Mouse (Mus musculus) midbrain, embryonic 15.5 days (tissue): ENCODE results near the gene Zfp560. TPM values are rescaled to one million over a fixed set of nuclear protein-coding genes. Genes with fewer than 3 reads are reported as not detected.
"Not testable (repeated sequence)": the region's sequence is repeated elsewhere in the genome, so short reads cannot be mapped to it uniquely, and the experiment has no call there.

ENCODE experiments used
- ATAC-seq: fragments of 200-750 bp; cut with Nextera tagmentation; replicated peaks from 2 replicates; pipeline ENCODE4 v1.8.0; 2017; ENCODE audit warnings: moderate TSS enrichment
- H3K27ac ChIP-seq: fragments of 300-500 bp; sonication (generic); 2 replicates; pipeline ENCODE4 v1.5.1; 2015; ENCODE audit warnings: mild to moderate bottlenecking, inconsistent platforms
- H3K27me3 ChIP-seq: fragments of 300-500 bp; sonication (generic); replicated peaks from 2 replicates; pipeline ENCODE4 v1.6.1; 2015; ENCODE audit warnings: inconsistent platforms
- H3K36me3 ChIP-seq: fragments of 300-500 bp; sonication (generic); replicated peaks from 2 replicates; pipeline ENCODE4 v1.6.1; 2015; ENCODE audit warnings: inconsistent platforms
- H3K4me1 ChIP-seq: fragments of 300-500 bp; sonication (generic); 2 replicates; pipeline ENCODE4 v1.6.1; 2015; ENCODE audit warnings: inconsistent platforms
- H3K4me2 ChIP-seq: fragments of 300-500 bp; sonication (generic); 2 replicates; pipeline ENCODE4 v1.6.1; 2015; ENCODE audit warnings: inconsistent platforms, mild to moderate bottlenecking, moderate library complexity
- H3K4me3 ChIP-seq: fragments of 300-500 bp; sonication (generic); 2 replicates; pipeline ENCODE4 v1.5.1; 2015; ENCODE audit warnings: mild to moderate bottlenecking, inconsistent platforms
- H3K9ac ChIP-seq: fragments of 300-500 bp; sonication (generic); 2 replicates; pipeline ENCODE4 v1.6.1; 2015; ENCODE audit warnings: mild to moderate bottlenecking, inconsistent platforms
- H3K9me3 ChIP-seq: fragments of 300-500 bp; sonication (generic); 2 replicates; pipeline ENCODE4 v1.6.1; 2016; ENCODE audit warnings: inconsistent platforms
- WGBS: fragments of 180-500 bp; shearing (Covaris S2); methylation state at CpG from one replicate; pipeline ENCODE4 v1.1.7; 2015; ENCODE audit warnings: mixed read lengths; 5-methylcytosine and 5-hydroxymethylcytosine counted together
- polyA plus RNA-seq: library from polyadenylated mRNA; unstranded; fragments of >200 nt; fragmentation: Nextera tagmentation; extraction: Ambion mirVana; gene quantifications from 2 replicates; pipeline ENCODE4 v1.2.1, GENCODE M21; 2015

The Zfp560 gene
- polyA plus RNA-seq, result 33.4 and 39.4 TPM in 2 replicates

- no peaks in the 10 kb centered on the region for H3K27me3 ChIP-seq
- peak within 1 kb of the TSS; percentile 85 for H3K27ac ChIP-seq
- H3K9ac ChIP-seq, result peak within 1 kb of the TSS; percentile 86
- 5% methylated on average over 40 of the region's 40 CpGs for WGBS
- peaks cover 14% of the 10 kb centered on the region for H3K4me1 ChIP-seq
- no peaks in the 10 kb centered on the region for H3K36me3 ChIP-seq
- peak; percentile 99 for ATAC-seq
- no peaks in the 10 kb centered on the region; the same call in 1 of the 2 replicates for H3K9me3 ChIP-seq
- H3K4me3 ChIP-seq, result peak within 1 kb of the TSS; percentile 75
- peak within 1 kb of the TSS; percentile 85 for H3K4me2 ChIP-seq
Observed at GRCm38 (mm10) chr9:20384532-20385342, at the start of gene Zfp560. Zfp560 (minus strand) TSS chr9:20385177.

GRCm38 (mm10) chr9:20430004-20430403 is 45.0 kb upstream of the Zfp560 start:
- no peak overlapping the region for H3K4me3 ChIP-seq
- no peak overlapping the region for H3K4me2 ChIP-seq
- H3K9me3 ChIP-seq, result no peaks in the 10 kb centered on the region
- no peaks in the 10 kb centered on the region for H3K4me1 ChIP-seq
- no peaks in the 10 kb centered on the region for H3K27me3 ChIP-seq
- no peak overlapping the region for H3K27ac ChIP-seq
- no peak overlapping the region for H3K9ac ChIP-seq
- 93% methylated on average over 3 of the region's 3 CpGs for WGBS
- 0 out of 2 replicates have a peak, but pooled peaks cover 4% of the 10 kb centered on the region for H3K36me3 ChIP-seq
- no peak for ATAC-seq

- Histone ChIP-seq H3K4me3 (no peak overlapping the region), H3K4me1 (no peaks in the 10 kb centered on the region), H3K27ac (no peak overlapping the region), H3K36me3 (no peaks in the 10 kb centered on the region), H3K4me2 (no peak overlapping the region), H3K9ac (no peak overlapping the region), H3K9me3 (no peaks in the 10 kb centered on the region), H3K27me3 (no peaks in the 10 kb centered on the region)
- 30% methylated on average over 1 of the region's 1 CpGs for WGBS
- ATAC-seq, result no peak
Observed at GRCm38 (mm10) chr9:20411460-20411859, 26.5 kb upstream of the Zfp560 start.

- H3K4me2 ChIP-seq, result no peak overlapping the region
- WGBS, result 84% methylated on average over 2 of the region's 2 CpGs
- H3K4me3 ChIP-seq, result no peak overlapping the region
- no peak for ATAC-seq
- H3K4me1 ChIP-seq, result no peaks in the 10 kb centered on the region
- no peaks in the 10 kb centered on the region for H3K9me3 ChIP-seq
- no peaks in the 10 kb centered on the region for H3K27me3 ChIP-seq
- H3K36me3 ChIP-seq, result no peaks in the 10 kb centered on the region
- H3K9ac ChIP-seq, result no peak overlapping the region
- no peak overlapping the region for H3K27ac ChIP-seq
Observed at GRCm38 (mm10) chr9:20409319-20409718, 24.3 kb upstream of the Zfp560 start.

- Histone ChIP-seq H3K27ac (peak overlapping the region; percentile 85), H3K4me3 (peak overlapping the region; percentile 75), H3K9ac (peak overlapping the region; percentile 86), H3K27me3 (no peaks in the 10 kb centered on the region), H3K4me2 (peak overlapping the region; percentile 85), H3K36me3 (no peaks in the 10 kb centered on the region), H3K9me3 (no peaks in the 10 kb centered on the region; the same call in 1 of the 2 replicates), H3K4me1 (peaks cover 14% of the 10 kb centered on the region)
- WGBS, result 20% methylated on average over 16 of the region's 16 CpGs
- ATAC-seq, result peak; percentile 81; the same call in 1 of the 2 replicates
Observed at GRCm38 (mm10) chr9:20385343-20385703, 346 bp upstream of the Zfp560 start.

GRCm38 (mm10) chr9:20383659-20384058 is 1.3 kb downstream of the Zfp560 start:
- WGBS, result 95% methylated on average over 7 of the region's 7 CpGs
- peak overlapping the region; percentile 85 for H3K4me2 ChIP-seq
- H3K36me3 ChIP-seq, result no peaks in the 10 kb centered on the region
- ATAC-seq, result no peak
- peak overlapping the region; percentile 75 for H3K4me3 ChIP-seq
- no peaks in the 10 kb centered on the region; the same call in 1 of the 2 replicates for H3K9me3 ChIP-seq
- no peaks in the 10 kb centered on the region for H3K27me3 ChIP-seq
- no peak overlapping the region for H3K27ac ChIP-seq
- H3K4me1 ChIP-seq, result peaks cover 14% of the 10 kb centered on the region
- peak overlapping the region; percentile 86 for H3K9ac ChIP-seq

- H3K9ac ChIP-seq, result no peak overlapping the region
- 94% methylated on average over 1 of the region's 1 CpGs for WGBS
Observed at GRCm38 (mm10) chr9:20374712-20375111, 10.3 kb downstream of the Zfp560 start.

GRCm38 (mm10) chr9:20367311-20367710 is 17.7 kb downstream of the Zfp560 start:
- Histone ChIP-seq H3K9ac (no peak overlapping the region), H3K27me3 (no peaks in the 10 kb centered on the region), H3K4me2 (no peak overlapping the region), H3K27ac (no peak overlapping the region), H3K36me3 (peaks cover 10% of the 10 kb centered on the region), H3K4me1 (no peaks in the 10 kb centered on the region), H3K4me3 (no peak overlapping the region), H3K9me3 (peaks cover 17% of the 10 kb centered on the region)
- no peak for ATAC-seq
- 92% methylated on average over 2 of the region's 2 CpGs for WGBS

More at GRCm38 (mm10) chr9:20374712-20375111, 10.3 kb downstream of the Zfp560 start:
- no peak for ATAC-seq
- peaks cover 5% of the 10 kb centered on the region; the same call in 1 of the 2 replicates for H3K9me3 ChIP-seq
- H3K4me3 ChIP-seq, result no peak overlapping the region
- no peaks in the 10 kb centered on the region for H3K4me1 ChIP-seq
- H3K27me3 ChIP-seq, result no peaks in the 10 kb centered on the region
- H3K4me2 ChIP-seq, result no peak overlapping the region
- no peaks in the 10 kb centered on the region for H3K36me3 ChIP-seq
- H3K27ac ChIP-seq, result no peak overlapping the region

- Histone ChIP-seq H3K4me2 (no peak overlapping the region), H3K4me1 (no peaks in the 10 kb centered on the region), H3K4me3 (no peak overlapping the region), H3K27me3 (no peaks in the 10 kb centered on the region), H3K9ac (no peak overlapping the region), H3K36me3 (peaks cover 35% of the 10 kb centered on the region), H3K27ac (no peak overlapping the region), H3K9me3 (0 out of 2 replicates have a peak, but pooled peaks cover 5% of the 10 kb centered on the region)
- WGBS, result 89% methylated on average over 4 of the region's 4 CpGs
- no peak for ATAC-seq
Observed at GRCm38 (mm10) chr9:20348501-20348900, 36.5 kb downstream of the Zfp560 start.

- Histone ChIP-seq H3K9me3 (no peaks in the 10 kb centered on the region), H3K27ac (no peak within 1 kb of the TSS), H3K4me2 (no peak within 1 kb of the TSS), H3K4me1 (no peaks in the 10 kb centered on the region), H3K27me3 (no peaks in the 10 kb centered on the region), H3K36me3 (no peaks in the 10 kb centered on the region), H3K9ac (no peak within 1 kb of the TSS), H3K4me3 (no peak within 1 kb of the TSS)
- no peak for ATAC-seq
Observed at GRCm38 (mm10) chr9:20335994-20336393, 49.0 kb downstream of the Zfp560 start, which contains the start of gene Olfr18. Olfr18 (minus strand) TSS chr9:20336094.

- Histone ChIP-seq H3K4me2 (no peak within 1 kb of the TSS), H3K36me3 (no peaks in the 10 kb centered on the region), H3K27ac (no peak within 1 kb of the TSS), H3K4me1 (no peaks in the 10 kb centered on the region), H3K9me3 (no peaks in the 10 kb centered on the region; the same call in 1 of the 2 replicates), H3K9ac (no peak within 1 kb of the TSS), H3K27me3 (no peaks in the 10 kb centered on the region), H3K4me3 (no peak within 1 kb of the TSS)
- 90% methylated on average over 1 of the region's 1 CpGs for WGBS
- ATAC-seq, result no peak
Observed at GRCm38 (mm10) chr9:20298232-20298631, 86.7 kb downstream of the Zfp560 start, which contains the start of gene Olfr873. Olfr873 (plus strand) TSS chr9:20298532.

GRCm38 (mm10) chr9:20295562-20295961 is 89.4 kb downstream of the Zfp560 start:
- not testable (repeated sequence) for H3K4me1 ChIP-seq
- 84% methylated on average over 5 of the region's 5 CpGs for WGBS

More at GRCm38 (mm10) chr9:20295562-20295961, 89.4 kb downstream of the Zfp560 start:
- H3K9me3 ChIP-seq, ATAC-seq, H3K4me3 ChIP-seq, H3K36me3 ChIP-seq, H3K4me2 ChIP-seq, H3K9ac ChIP-seq, H3K27ac ChIP-seq, H3K27me3 ChIP-seq: not testable (repeated sequence)
